Mouse (Mus musculus): ENCODE measurements around the gene Cacna1g.

Gene Cacna1g

GRCm38 (mm10) chr11:94445300-94445699, 28.7 kb downstream of the Cacna1g start:
- DNase-seq: no peak

DNA sequence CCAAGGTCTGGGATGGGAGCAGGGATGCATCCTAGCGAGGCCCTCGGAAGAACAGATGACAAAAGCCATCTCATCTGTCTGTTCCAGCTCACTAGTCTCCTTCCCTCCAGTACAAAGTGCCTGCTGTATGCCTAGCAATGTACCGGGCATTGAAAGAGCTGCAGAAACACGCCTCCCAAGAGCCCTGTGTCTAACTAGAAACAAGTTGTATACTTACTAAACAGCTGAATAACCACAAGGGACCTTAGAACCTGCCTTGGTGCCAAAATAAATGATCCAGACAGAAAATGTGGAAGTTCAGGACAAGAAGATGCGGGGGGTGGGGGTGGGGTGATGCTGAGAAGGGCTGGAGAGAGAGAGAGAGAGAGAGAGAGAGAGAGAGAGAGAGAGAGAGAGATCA, 29.2 kb downstream of the Cacna1g start:
- no peak for DNase-seq

- no peak for DNase-seq
Measured at GRCm38 (mm10) chr11:94441752-94442151, 32.2 kb downstream of the Cacna1g start.

GRCm38 (mm10) chr11:94441122-94441521, 32.9 kb downstream of the Cacna1g start:
- DNase-seq: no peak

GRCm38 (mm10) chr11:94440421-94440820, 33.6 kb downstream of the Cacna1g start:
- no peak for DNase-seq

GRCm38 (mm10) chr11:94429011-94429651, 44.9 kb downstream of the Cacna1g start:
- DNase-seq: no peak

GRCm38 (mm10) chr11:94428091-94428835, 45.7 kb downstream of the Cacna1g start:
- DNase-seq: peak; percentile 74

GRCm38 (mm10) chr11:94425656-94426055, 48.3 kb downstream of the Cacna1g start:
- no peak for DNase-seq

- DNase-seq: no peak
Measured at GRCm38 (mm10) chr11:94425215-94425614, 48.8 kb downstream of the Cacna1g start.

DNA sequence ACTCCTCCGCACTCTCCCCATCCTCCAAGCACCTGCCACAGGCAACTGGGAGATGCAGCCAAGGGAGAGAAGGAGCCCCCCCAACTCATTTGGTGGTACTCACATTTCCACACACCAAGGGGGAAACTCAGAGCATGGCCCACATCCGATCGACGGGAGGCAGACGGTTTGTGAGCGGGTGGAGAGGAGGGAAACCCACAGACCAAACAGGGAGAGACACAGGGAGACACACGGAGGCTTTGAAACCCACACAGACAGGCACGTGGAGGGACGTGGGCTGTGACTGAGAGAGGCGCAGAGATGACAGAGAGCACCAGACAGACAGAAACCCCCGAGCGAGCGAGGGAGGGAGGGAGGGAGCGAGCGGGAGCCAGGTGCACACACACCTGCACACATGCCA, 49.6 kb downstream of the Cacna1g start:
- no peak for DNase-seq

DNA sequence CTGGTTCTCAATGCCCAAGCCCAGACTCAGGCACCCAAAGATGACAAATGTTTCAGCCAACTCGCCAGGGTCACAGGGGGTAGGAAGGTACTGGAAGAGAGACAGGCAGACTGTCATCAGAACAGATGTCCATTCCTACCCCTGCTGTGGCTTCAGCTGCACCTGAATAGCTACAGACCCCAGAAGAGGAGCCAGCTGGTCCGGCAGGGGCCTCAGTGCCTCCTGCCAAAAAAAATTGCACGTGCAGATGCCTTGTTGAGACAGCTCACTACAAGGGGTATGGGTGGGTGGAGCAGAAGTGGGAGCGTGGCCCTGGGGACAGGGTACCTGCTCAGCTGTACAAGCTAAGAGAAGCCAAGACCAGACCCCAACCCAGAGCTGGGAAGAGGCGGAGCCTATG, 50.1 kb downstream of the Cacna1g start:
- no peak for DNase-seq

GRCm38 (mm10) chr11:94420991-94421390, 53.0 kb downstream of the Cacna1g start:
- no peak for DNase-seq

- DNase-seq: peak; percentile 52
Measured at GRCm38 (mm10) chr11:94420325-94420724, 53.7 kb downstream of the Cacna1g start.

DNA sequence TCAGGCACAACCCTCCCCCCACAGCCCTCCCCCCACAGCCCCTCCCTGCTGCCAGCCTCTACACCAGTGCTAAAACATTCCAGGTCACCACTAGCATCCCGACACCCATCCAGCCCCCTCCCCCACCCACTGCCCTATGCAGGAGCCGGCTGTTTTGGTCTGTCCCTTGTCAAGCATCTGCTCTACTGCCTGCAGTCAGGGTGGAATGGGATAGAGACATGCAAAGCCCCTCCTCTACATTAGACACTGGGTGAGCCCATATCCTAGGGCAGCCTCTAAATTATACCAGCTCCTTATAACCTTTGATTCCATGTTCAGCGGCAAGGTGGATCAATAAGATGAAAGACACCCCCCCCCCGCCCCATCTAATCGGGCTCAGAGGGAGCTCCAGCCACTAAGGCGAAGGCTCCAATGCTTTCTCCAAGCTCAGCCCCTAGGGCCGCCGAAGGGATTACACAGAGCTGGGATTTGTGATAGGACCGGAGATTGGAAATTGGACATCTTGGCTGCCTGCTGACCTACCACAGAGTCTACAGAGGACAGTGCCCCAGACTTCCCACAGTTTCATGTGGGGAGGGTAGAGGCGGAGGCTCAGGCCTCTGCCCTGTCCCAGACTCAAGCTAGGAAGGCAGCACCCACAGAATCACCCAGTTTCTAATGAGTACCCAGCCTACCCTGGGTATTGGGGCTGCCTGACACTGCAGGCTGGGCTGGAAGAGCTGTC, 54.8 kb downstream of the Cacna1g start:
- DNase-seq: no peak

DNA sequence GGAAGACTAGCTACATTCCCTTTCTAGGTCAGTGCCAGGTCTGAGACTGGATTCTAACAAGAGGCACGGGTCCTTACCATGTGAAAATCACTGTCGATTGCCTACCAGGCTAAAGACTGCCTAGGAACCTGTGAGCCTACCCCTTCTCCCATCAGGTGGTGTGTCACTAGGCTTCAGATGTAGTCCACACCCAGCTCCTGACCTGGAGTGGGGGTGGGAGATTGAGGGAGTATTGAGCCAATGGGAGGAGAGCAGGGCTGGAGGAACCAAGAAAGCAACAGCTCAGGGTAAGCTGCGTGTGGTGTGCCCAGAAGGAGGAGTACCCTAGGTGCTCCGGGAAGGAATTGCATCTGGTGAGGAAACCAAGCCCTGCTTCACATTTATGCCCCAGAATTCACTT, 60.0 kb downstream of the Cacna1g start:
- DNase-seq: no peak

- peak; percentile 63 for DNase-seq
Measured at GRCm38 (mm10) chr11:94413516-94413915, 60.5 kb downstream of the Cacna1g start.

GRCm38 (mm10) chr11:94412998-94413469, 61.0 kb downstream of the Cacna1g start:
- DNase-seq: no peak

DNA sequence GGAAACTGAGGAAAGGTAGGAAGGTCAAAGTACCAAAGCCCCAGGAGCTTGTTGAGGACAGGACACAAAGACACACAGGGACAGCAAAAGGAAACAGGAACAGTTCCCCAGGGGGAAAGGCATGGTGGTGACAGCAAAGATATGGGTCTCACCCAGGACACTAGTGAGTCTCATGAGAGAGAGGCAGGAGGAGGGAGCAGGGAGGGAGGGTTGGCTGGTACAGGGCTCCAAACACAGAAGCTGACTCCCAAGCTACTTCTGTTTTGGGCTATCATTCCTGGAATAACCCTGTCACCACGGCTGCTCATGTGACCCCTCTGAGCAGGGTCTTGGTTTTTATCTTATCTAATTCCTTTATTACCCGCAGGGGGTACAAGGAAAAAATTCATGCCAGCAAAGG, 61.4 kb downstream of the Cacna1g start:
- no peak for DNase-seq

DNA sequence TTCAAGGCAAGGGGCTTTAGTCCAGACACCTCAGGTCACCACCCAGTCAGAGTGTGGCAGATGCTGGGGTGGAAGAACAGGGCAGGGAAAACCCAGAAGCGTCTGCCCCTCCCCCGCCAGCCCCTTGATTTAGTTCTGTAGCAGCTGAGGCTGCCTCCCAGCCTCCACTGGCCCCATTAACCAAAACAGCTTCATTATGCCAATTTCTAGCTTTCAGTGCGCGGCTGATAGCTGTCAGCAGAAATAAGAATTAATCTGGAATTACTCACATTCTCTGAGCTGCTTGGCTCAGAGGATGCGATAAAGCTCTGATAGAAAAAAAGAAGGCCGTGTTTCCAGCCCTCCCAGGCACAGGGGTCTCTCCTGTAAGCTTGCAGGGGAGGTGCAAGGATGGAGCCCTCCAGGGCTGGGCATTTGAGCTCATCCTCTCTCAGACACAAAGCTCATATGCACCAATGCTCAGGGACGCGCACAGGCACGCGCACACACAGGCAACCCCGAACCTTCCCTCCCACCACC, 66.1 kb downstream of the Cacna1g start:
- DNase-seq: peak; percentile 52

- DNase-seq: no peak
Measured at GRCm38 (mm10) chr11:94405348-94405747, 68.7 kb downstream of the Cacna1g start.

- peak; percentile 90 for DNase-seq
Measured at GRCm38 (mm10) chr11:94404641-94405260, 69.2 kb downstream of the Cacna1g start.

- no peak for DNase-seq
Measured at GRCm38 (mm10) chr11:94404178-94404577, 69.8 kb downstream of the Cacna1g start.

- no peak for DNase-seq
Measured at GRCm38 (mm10) chr11:94403757-94404156, 70.2 kb downstream of the Cacna1g start.
